8 mouse cellular contexts compared by ENCODE assay signal in genomic region chr7:25627431-25628322, GRCm38 (mm10). TPM values are rescaled to one million over a fixed set of nuclear protein-coding genes. Genes with fewer than 3 reads are reported as not detected.
DNase-seq lines count a peak whose midpoint lies in the region; ATAC-seq and TF ChIP-seq lines count a peak whose summit lies in the region.

No protein-coding gene starts in this region.

- H3K27me3 ChIP-seq in forebrain, postnatal 0 days (ENCODE audit: insufficient read depth, low read length): no peaks in the 10 kb centered on the region; the same call in 1 of the 2 replicates
- H3K27me3 ChIP-seq in hindbrain, embryonic 13.5 days: peaks cover 36% of the 10 kb centered on the region
- H3K27me3 ChIP-seq in liver, embryonic 11.5 days (replicated peaks; ENCODE audit: control insufficient read depth, insufficient read depth, low read length): no peaks in the 10 kb centered on the region
- H3K27me3 ChIP-seq in midbrain, postnatal 0 days (ENCODE audit: insufficient read depth, low read length): peaks cover 13% of the 10 kb centered on the region

- H3K36me3 ChIP-seq in forebrain, postnatal 0 days (ENCODE audit: insufficient read depth): peaks cover 47% of the 10 kb centered on the region
- peaks cover 74% of the 10 kb centered on the region for H3K36me3 ChIP-seq in hindbrain, embryonic 13.5 days
- H3K36me3 ChIP-seq in liver, embryonic 11.5 days (ENCODE audit: control insufficient read depth, insufficient read depth, low read length): no peaks in the 10 kb centered on the region; the same call in 1 of the 2 replicates
- H3K36me3 ChIP-seq in midbrain, postnatal 0 days (ENCODE audit: insufficient read depth, low read length): peaks cover 50% of the 10 kb centered on the region

- peak; percentile 17 for DNase-seq in CD4-positive helper T cell, adult 2 months (ENCODE audit: low read depth, low spot score)
- DNase-seq in adrenal gland, postnatal 4 days (ENCODE audit: low spot score in 2 of 2): peak; percentile 40 to 46
- DNase-seq in forebrain, postnatal 0 days: no peak
- peak; percentile 77 for DNase-seq in liver, embryonic 11.5 days (ENCODE audit: low spot score)
- DNase-seq in midbrain, postnatal 0 days (ENCODE audit: low spot score): no peak
- peak; percentile 85 for DNase-seq in thymus, postnatal 14 days
- no peak for DNase-seq in T-cell, adult 2 months (ENCODE audit: low spot score)

- ATAC-seq in forebrain, postnatal 0 days: peak; percentile 34; the same call in 1 of the 2 replicates
- peak; percentile 11; the same call in 1 of the 2 replicates for ATAC-seq in hindbrain, embryonic 13.5 days (ENCODE audit: low FRiP score)
- peak; percentile 84 for ATAC-seq in liver, embryonic 11.5 days (replicated peaks; ENCODE audit: low FRiP score)
- ATAC-seq in midbrain, postnatal 0 days (ENCODE audit: low FRiP score): no peak

- H3K4me1 ChIP-seq in forebrain, postnatal 0 days (ENCODE audit: insufficient read depth): no peaks in the 10 kb centered on the region; the same call in 1 of the 2 replicates
- H3K4me1 ChIP-seq in hindbrain, embryonic 13.5 days (replicated peaks): peaks cover 20% of the 10 kb centered on the region
- H3K4me1 ChIP-seq in liver, embryonic 11.5 days (replicated peaks; ENCODE audit: control insufficient read depth, insufficient read depth, low read length): peaks cover 20% of the 10 kb centered on the region
- no peaks in the 10 kb centered on the region for H3K4me1 ChIP-seq in midbrain, postnatal 0 days (ENCODE audit: insufficient read depth, low read length)

- peak overlapping the region; percentile 37 for H3K4me2 ChIP-seq in forebrain, postnatal 0 days (ENCODE audit: low read depth)
- H3K4me2 ChIP-seq in hindbrain, embryonic 13.5 days: peak overlapping the region; percentile 45
- H3K4me2 ChIP-seq in liver, embryonic 11.5 days: peak overlapping the region; percentile 91
- peak overlapping the region; percentile 32 for H3K4me2 ChIP-seq in midbrain, postnatal 0 days (ENCODE audit: low read depth, low read length, poor library complexity, severe bottlenecking)

- H3K27ac ChIP-seq in forebrain, postnatal 0 days (ENCODE audit: low read depth, low read length): no peak overlapping the region
- H3K27ac ChIP-seq in hindbrain, embryonic 13.5 days: no peak overlapping the region
- H3K27ac ChIP-seq in liver, embryonic 11.5 days (ENCODE audit: low read depth, low read length): peak overlapping the region; percentile 73; the same call in 1 of the 2 replicates
- H3K27ac ChIP-seq in midbrain, postnatal 0 days (ENCODE audit: low read depth, low read length): no peak overlapping the region

- TF ChIP-seq CTCF in forebrain, postnatal 0 days (IDR thresholded peaks at IDR 0.05; ENCODE audit: low read depth): no peak
- no peak for TF ChIP-seq CTCF in midbrain, postnatal 0 days (IDR thresholded peaks at IDR 0.05)

- peak overlapping the region; percentile 11; the same call in 1 of the 2 replicates for H3K4me3 ChIP-seq in forebrain, postnatal 0 days (ENCODE audit: low read depth, low read length)
- peak overlapping the region; percentile 19 for H3K4me3 ChIP-seq in hindbrain, embryonic 13.5 days
- H3K4me3 ChIP-seq in liver, embryonic 11.5 days (ENCODE audit: low read depth, low read length): peak overlapping the region; percentile 54
- peak overlapping the region; percentile 9; the same call in 1 of the 2 replicates for H3K4me3 ChIP-seq in midbrain, postnatal 0 days (ENCODE audit: low read depth, low read length)

- WGBS in forebrain, postnatal 0 days: 21% methylated on average over 38 of the region's 38 CpGs
- 19% methylated on average over 38 of the region's 38 CpGs for WGBS in hindbrain, embryonic 13.5 days
- 16% methylated on average over 38 of the region's 38 CpGs for WGBS in liver, embryonic 11.5 days
- WGBS in midbrain, postnatal 0 days: 19% methylated on average over 33 of the region's 38 CpGs

- H3K9ac ChIP-seq in forebrain, postnatal 0 days: peak overlapping the region; percentile 28; the same call in 1 of the 2 replicates
- peak overlapping the region; percentile 64 for H3K9ac ChIP-seq in hindbrain, embryonic 13.5 days
- peak overlapping the region; percentile 61 for H3K9ac ChIP-seq in liver, embryonic 11.5 days (ENCODE audit: low read depth, low read length)
- H3K9ac ChIP-seq in midbrain, postnatal 0 days (replicated peaks; ENCODE audit: low read length, poor library complexity, severe bottlenecking): no peak overlapping the region

- no peaks in the 10 kb centered on the region for H3K9me3 ChIP-seq in forebrain, postnatal 0 days (ENCODE audit: low read length)
- H3K9me3 ChIP-seq in hindbrain, embryonic 13.5 days: no peaks in the 10 kb centered on the region
- H3K9me3 ChIP-seq in liver, embryonic 11.5 days (ENCODE audit: control insufficient read depth, low read length): no peaks in the 10 kb centered on the region
- H3K9me3 ChIP-seq in midbrain, postnatal 0 days (ENCODE audit: low read length): no peaks in the 10 kb centered on the region

RNA-seq across cellular contexts. Expression of gene B3gnt8, which starts 1.2 kb away (rescaled TPM):
- 1 to 10 TPM; 4.4 to 7.6 TPM for total RNA-seq in adrenal gland, postnatal 4 days (2021)
- total RNA-seq in forebrain, postnatal 0 days (2014; rRNA removed): 0.31 and 0.95 TPM in 2 replicates
- 1.0 and 1.3 TPM in 2 replicates for polyA plus RNA-seq in forebrain, postnatal 0 days (2015; fragmentation: Nextera tagmentation; extraction: Ambion mirVana)
- polyA plus RNA-seq in hindbrain, embryonic 13.5 days (2015; fragmentation: Nextera tagmentation; extraction: Ambion mirVana): 1.0 and 1.2 TPM in 2 replicates
- polyA plus RNA-seq in liver, embryonic 11.5 days (2014; fragmentation: Nextera tagmentation; extraction: Ambion mirVana): 2.3 and 3.1 TPM in 2 replicates
- total RNA-seq in midbrain, postnatal 0 days (2014; rRNA removed): 0.80 and 1.4 TPM in 2 replicates
- 0.62 and 0.97 TPM in 2 replicates for polyA plus RNA-seq in midbrain, postnatal 0 days (2015; fragmentation: Nextera tagmentation; extraction: Ambion mirVana)

RNA-seq across cellular contexts. Expression of gene Dmac2, which starts 8.5 kb away (rescaled TPM):
- total RNA-seq in adrenal gland, postnatal 4 days (2021): 10 to 100 TPM; 34.3 to 34.5 TPM
- total RNA-seq in forebrain, postnatal 0 days (2014; rRNA removed): 35.8 and 45.8 TPM in 2 replicates
- 35.0 and 40.6 TPM in 2 replicates for polyA plus RNA-seq in forebrain, postnatal 0 days (2015; fragmentation: Nextera tagmentation; extraction: Ambion mirVana)
- 35.8 and 42.6 TPM in 2 replicates for polyA plus RNA-seq in hindbrain, embryonic 13.5 days (2015; fragmentation: Nextera tagmentation; extraction: Ambion mirVana)
- 23.3 and 24.8 TPM in 2 replicates for polyA plus RNA-seq in liver, embryonic 11.5 days (2014; fragmentation: Nextera tagmentation; extraction: Ambion mirVana)
- 54.3 and 58.1 TPM in 2 replicates for total RNA-seq in midbrain, postnatal 0 days (2014; rRNA removed)
- 47.5 and 50.6 TPM in 2 replicates for polyA plus RNA-seq in midbrain, postnatal 0 days (2015; fragmentation: Nextera tagmentation; extraction: Ambion mirVana)

RNA-seq across cellular contexts. Expression of gene Erich4, which starts 12.0 kb away (rescaled TPM):
- 1 to 10 TPM in 1 of 2 experiments, not detected in 1; 2.5 TPM for total RNA-seq in adrenal gland, postnatal 4 days (2021)
- not detected in 2 replicates for total RNA-seq in forebrain, postnatal 0 days (2014; rRNA removed)
- polyA plus RNA-seq in forebrain, postnatal 0 days (2015; fragmentation: Nextera tagmentation; extraction: Ambion mirVana): not detected in 2 replicates
- not detected in 2 replicates for polyA plus RNA-seq in hindbrain, embryonic 13.5 days (2015; fragmentation: Nextera tagmentation; extraction: Ambion mirVana)
- polyA plus RNA-seq in liver, embryonic 11.5 days (2014; fragmentation: Nextera tagmentation; extraction: Ambion mirVana): not detected in 2 replicates
- total RNA-seq in midbrain, postnatal 0 days (2014; rRNA removed): not detected in 2 replicates
- not detected in 2 replicates for polyA plus RNA-seq in midbrain, postnatal 0 days (2015; fragmentation: Nextera tagmentation; extraction: Ambion mirVana)

RNA-seq across cellular contexts. Expression of gene Bckdha, which starts 31.1 kb away (rescaled TPM):
- total RNA-seq in adrenal gland, postnatal 4 days (2021): 100 to 1,000 TPM; 103 to 112 TPM
- 55.7 and 55.9 TPM in 2 replicates for total RNA-seq in forebrain, postnatal 0 days (2014; rRNA removed)
- polyA plus RNA-seq in forebrain, postnatal 0 days (2015; fragmentation: Nextera tagmentation; extraction: Ambion mirVana): 57.1 and 58.3 TPM in 2 replicates
- polyA plus RNA-seq in hindbrain, embryonic 13.5 days (2015; fragmentation: Nextera tagmentation; extraction: Ambion mirVana): 46.3 and 49.2 TPM in 2 replicates
- polyA plus RNA-seq in liver, embryonic 11.5 days (2014; fragmentation: Nextera tagmentation; extraction: Ambion mirVana): 34.2 and 35.5 TPM in 2 replicates
- total RNA-seq in midbrain, postnatal 0 days (2014; rRNA removed): 64.9 and 78.2 TPM in 2 replicates
- 40.7 and 50.9 TPM in 2 replicates for polyA plus RNA-seq in midbrain, postnatal 0 days (2015; fragmentation: Nextera tagmentation; extraction: Ambion mirVana)

RNA-seq across cellular contexts. Expression of gene Exosc5, which starts 31.3 kb away (rescaled TPM):
- total RNA-seq in adrenal gland, postnatal 4 days (2021): 10 to 100 TPM; 50.6 to 53.0 TPM
- 22.9 and 24.9 TPM in 2 replicates for total RNA-seq in forebrain, postnatal 0 days (2014; rRNA removed)
- polyA plus RNA-seq in forebrain, postnatal 0 days (2015; fragmentation: Nextera tagmentation; extraction: Ambion mirVana): 33.9 and 35.2 TPM in 2 replicates
- 44.7 and 47.1 TPM in 2 replicates for polyA plus RNA-seq in hindbrain, embryonic 13.5 days (2015; fragmentation: Nextera tagmentation; extraction: Ambion mirVana)
- 125 and 139 TPM in 2 replicates for polyA plus RNA-seq in liver, embryonic 11.5 days (2014; fragmentation: Nextera tagmentation; extraction: Ambion mirVana)
- 19.7 and 29.4 TPM in 2 replicates for total RNA-seq in midbrain, postnatal 0 days (2014; rRNA removed)
- polyA plus RNA-seq in midbrain, postnatal 0 days (2015; fragmentation: Nextera tagmentation; extraction: Ambion mirVana): 27.3 and 29.5 TPM in 2 replicates

Comparison
In these comparisons a context has a peak if more than half of its experiments do, and no peak if none do; other contexts are left out.
1. DNase-seq: peak in CD4-positive helper T cell, adult 2 months (single experiment), adrenal gland, postnatal 4 days (2 of 2), liver, embryonic 11.5 days (single experiment) and thymus, postnatal 14 days (single experiment); none in forebrain, postnatal 0 days (single experiment), midbrain, postnatal 0 days (single experiment) and T-cell, adult 2 months (single experiment).
2. H3K4me2 ChIP-seq: peak in every context shown above with its lines; median percentile 91 in liver, embryonic 11.5 days; 45 in hindbrain, embryonic 13.5 days; 37 in forebrain, postnatal 0 days; 32 in midbrain, postnatal 0 days.
3. Peak in every context shown above with its lines, with median percentiles within 50 percentile points of each other: H3K4me3 ChIP-seq.